Mouse (Mus musculus): ENCODE data around the gene Eif4e. TPM values are rescaled to one million over a fixed set of nuclear protein-coding genes. Genes with fewer than 3 reads are reported as not detected.
A peak's percentile ranks its signal among the peaks of the same experiment; 100 is the strongest.

Eif4e gene
- polyA plus RNA-seq, 1 experiment from 2014 or later = 206 TPM

DNA sequence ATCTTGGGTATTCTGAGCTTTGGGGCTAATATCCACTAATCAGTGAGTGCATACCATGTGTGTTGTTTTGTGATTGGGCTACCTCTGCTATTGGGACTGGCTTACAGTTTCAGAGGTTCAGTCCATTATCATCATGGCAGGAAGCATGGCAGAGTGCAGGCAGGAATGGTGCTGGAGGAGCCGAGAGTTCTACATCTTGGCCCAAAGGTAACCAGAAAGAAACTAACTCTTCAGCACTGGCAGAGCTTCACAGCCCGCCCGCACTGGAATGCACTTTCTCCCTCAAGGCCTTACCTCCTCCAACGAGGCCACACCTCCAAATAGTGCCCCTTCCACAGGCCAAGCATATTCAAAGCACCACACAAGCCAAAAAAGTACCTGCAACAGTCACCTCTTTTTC is 27.2 kb upstream of the Eif4e start:
- no peak overlapping the region for H3K4me3 ChIP-seq (replicated peaks)
- DNase-seq (no peak), ATAC-seq (ENCODE audit: low read depth) (no peak)
- H3K27ac ChIP-seq = no peak overlapping the region
- no peaks in the 10 kb centered on the region for H3K27me3 ChIP-seq
- H3K4me2 ChIP-seq = no peak overlapping the region
- no peaks in the 10 kb centered on the region for H3K36me3 ChIP-seq
- H3K4me1 ChIP-seq (replicated peaks) = peaks cover 21% of the 10 kb centered on the region
- no peaks in the 10 kb centered on the region for H3K9me3 ChIP-seq (replicated peaks)
- no peak overlapping the region for H3K9ac ChIP-seq
- WGBS (ENCODE audit: insufficient replicate concordance) = 63% methylated on average over 4 of the region's 4 CpGs

DNA sequence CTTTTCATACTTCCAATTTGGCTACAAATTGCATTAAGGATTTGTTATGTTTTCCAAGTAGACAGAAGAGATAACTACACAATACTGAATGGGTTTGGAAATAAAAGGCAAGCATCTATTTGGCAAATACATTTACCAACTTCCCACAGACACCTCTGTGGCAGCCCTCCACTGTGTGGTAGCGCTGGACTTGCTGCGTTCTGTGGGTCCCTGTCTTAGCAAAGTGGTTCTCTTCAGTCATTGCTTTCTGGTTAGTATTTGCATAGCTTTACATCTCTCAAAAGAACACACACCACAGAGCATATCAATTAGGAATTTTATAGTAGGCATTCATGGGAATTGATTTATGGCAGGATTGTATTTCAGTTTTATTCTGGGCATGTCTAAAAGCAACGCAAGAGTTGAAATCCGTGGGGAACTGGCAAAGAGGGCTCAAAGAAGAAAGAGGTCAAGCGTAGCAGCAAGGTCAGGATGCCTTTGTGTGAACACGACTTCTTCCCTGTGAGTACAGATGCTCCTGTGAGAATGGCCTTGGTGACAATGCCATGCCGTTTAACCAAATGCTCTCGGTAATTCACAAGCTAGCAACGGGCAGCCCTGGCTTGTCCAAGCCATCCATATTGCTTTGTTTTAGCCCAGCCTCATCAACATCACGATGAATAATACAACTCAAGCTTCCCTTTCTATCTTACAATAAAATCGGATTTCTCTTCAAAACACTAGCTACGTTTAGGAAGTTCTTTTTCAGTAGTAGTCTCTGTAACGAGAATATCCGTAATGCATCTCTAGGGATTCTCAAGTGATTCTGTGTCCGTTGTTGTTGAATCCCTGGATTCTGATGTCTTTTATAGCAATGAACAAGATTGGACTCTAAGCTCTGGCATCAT is 25.9 kb upstream of the Eif4e start:
- 75% methylated on average over 15 of the region's 15 CpGs for WGBS (ENCODE audit: insufficient replicate concordance)
- Histone ChIP-seq H3K36me3 (no peaks in the 10 kb centered on the region), H3K4me1 (replicated peaks) (peaks cover 12% of the 10 kb centered on the region), H3K9ac (no peak overlapping the region), H3K27ac (no peak overlapping the region), H3K9me3 (replicated peaks) (no peaks in the 10 kb centered on the region), H3K4me3 (replicated peaks) (no peak overlapping the region), H3K27me3 (no peaks in the 10 kb centered on the region), H3K4me2 (no peak overlapping the region)
- no peak for ATAC-seq (ENCODE audit: low read depth)
- DNase-seq = no peak

DNA sequence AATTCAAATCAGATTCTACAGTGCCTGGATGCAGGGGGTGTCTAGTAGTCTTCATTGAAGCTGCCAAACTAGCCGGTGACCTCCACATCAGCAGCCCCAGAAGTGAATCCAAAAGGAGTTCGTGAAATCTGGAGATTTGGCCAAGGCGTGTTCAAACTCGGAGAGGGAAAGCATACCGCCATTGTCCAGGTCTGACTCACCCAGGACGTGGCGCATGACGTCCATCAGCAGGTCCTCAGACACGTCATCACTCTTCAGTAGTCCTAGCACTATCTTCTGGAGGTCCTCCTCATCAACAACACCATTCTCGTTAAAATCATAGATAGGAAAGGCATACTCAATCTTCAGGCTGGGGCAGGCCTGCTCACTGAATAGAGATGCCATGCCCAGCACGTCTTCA is 22.2 kb upstream of the Eif4e start:
- H3K27ac ChIP-seq = no peak overlapping the region
- no peak overlapping the region for H3K4me3 ChIP-seq (replicated peaks)
- ATAC-seq (ENCODE audit: low read depth) = no peak
- H3K9ac ChIP-seq = no peak overlapping the region
- no peaks in the 10 kb centered on the region for H3K4me1 ChIP-seq (replicated peaks)
- H3K4me2 ChIP-seq = no peak overlapping the region
- no peaks in the 10 kb centered on the region for H3K36me3 ChIP-seq
- no peak for DNase-seq
- 71% methylated on average over 11 of the region's 11 CpGs for WGBS (ENCODE audit: insufficient replicate concordance)
- H3K9me3 ChIP-seq (replicated peaks) = no peaks in the 10 kb centered on the region
- peaks cover 3% of the 10 kb centered on the region for H3K27me3 ChIP-seq

DNA sequence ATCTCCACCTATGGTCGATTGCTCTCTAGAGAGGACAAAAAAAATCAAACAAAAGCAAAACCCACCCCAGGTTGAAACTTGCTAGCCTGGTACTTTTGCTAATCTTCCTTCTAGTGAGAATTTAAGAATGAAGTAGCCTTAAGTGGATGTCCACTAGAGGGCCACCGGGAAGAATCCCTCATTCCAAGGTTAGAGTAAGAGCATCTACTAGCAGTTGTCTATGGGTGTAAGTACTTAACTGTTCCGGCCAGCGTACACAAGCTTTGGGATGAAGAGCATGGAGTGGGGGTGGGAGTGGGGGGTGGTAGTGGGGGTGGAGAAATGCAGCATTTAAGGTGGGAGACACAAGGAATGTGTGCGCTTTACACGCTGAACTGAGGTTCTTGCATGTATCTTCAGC is 19.2 kb upstream of the Eif4e start:
- no peaks in the 10 kb centered on the region for H3K36me3 ChIP-seq
- DNase-seq = no peak
- no peak overlapping the region for H3K4me3 ChIP-seq (replicated peaks)
- H3K9ac ChIP-seq = no peak overlapping the region
- no peaks in the 10 kb centered on the region for H3K9me3 ChIP-seq (replicated peaks)
- 53% methylated on average over 6 of the region's 6 CpGs for WGBS (ENCODE audit: insufficient replicate concordance)
- no peaks in the 10 kb centered on the region for H3K4me1 ChIP-seq (replicated peaks)
- H3K27me3 ChIP-seq = peaks cover 3% of the 10 kb centered on the region
- no peak for ATAC-seq (ENCODE audit: low read depth)
- no peak overlapping the region for H3K4me2 ChIP-seq
- no peak overlapping the region for H3K27ac ChIP-seq

DNA sequence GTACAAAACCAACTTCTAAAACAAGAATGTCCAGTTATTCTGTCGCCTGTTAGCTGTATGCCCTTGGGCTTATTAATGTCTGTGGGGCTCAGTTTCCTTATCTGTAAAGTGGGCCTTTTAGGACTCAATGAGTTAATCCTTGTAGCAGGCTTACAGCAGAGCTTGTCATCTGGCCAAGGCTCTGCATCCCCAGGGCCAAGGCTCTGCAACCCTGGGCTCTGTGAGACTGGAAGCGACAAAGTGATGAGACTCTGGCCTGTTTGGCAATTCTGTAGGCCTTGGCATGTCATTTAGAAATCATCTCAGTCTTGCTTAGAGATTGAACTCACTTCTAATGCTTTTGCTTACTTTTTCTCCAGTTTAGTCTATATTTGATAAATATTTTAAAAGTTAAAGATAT is 16.4 kb upstream of the Eif4e start:
- H3K4me1 ChIP-seq (replicated peaks) = no peaks in the 10 kb centered on the region
- no peak overlapping the region for H3K4me3 ChIP-seq (replicated peaks)
- no peak overlapping the region for H3K27ac ChIP-seq
- WGBS (ENCODE audit: insufficient replicate concordance) = 76% methylated on average over 2 of the region's 2 CpGs
- no peaks in the 10 kb centered on the region for H3K36me3 ChIP-seq
- no peaks in the 10 kb centered on the region for H3K9me3 ChIP-seq (replicated peaks)
- ATAC-seq (ENCODE audit: low read depth) (no peak), DNase-seq (no peak)
- peaks cover 3% of the 10 kb centered on the region for H3K27me3 ChIP-seq
- H3K9ac ChIP-seq = no peak overlapping the region
- no peak overlapping the region for H3K4me2 ChIP-seq

DNA sequence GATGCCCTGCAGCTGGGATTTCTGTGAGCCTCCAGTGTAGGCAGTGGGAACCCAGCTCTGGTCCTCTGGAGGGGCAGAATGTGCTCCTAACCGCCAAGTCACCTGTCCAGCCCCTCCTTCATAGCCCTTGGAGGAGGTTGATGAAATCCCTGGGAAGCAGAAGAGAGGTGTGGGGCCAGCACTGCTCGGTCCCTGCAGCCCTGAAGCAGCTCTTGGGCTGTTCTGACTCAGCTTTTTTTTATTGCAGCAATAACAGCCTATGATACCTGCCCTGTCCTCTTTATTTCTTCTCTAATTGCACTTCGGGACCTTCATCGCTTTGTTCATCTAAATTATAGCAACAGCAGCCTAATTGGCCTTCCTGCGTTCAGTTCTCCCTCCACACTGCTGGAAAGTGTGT is 15.5 kb upstream of the Eif4e start:
- no peaks in the 10 kb centered on the region for H3K4me1 ChIP-seq (replicated peaks)
- H3K36me3 ChIP-seq = no peaks in the 10 kb centered on the region
- no peak for DNase-seq
- ATAC-seq (ENCODE audit: low read depth) = no peak
- no peak overlapping the region for H3K9ac ChIP-seq
- peaks cover 2% of the 10 kb centered on the region for H3K27me3 ChIP-seq
- H3K9me3 ChIP-seq (replicated peaks) = no peaks in the 10 kb centered on the region
- H3K4me3 ChIP-seq (replicated peaks) = no peak overlapping the region
- 66% methylated on average over 5 of the region's 5 CpGs for WGBS (ENCODE audit: insufficient replicate concordance)
- H3K27ac ChIP-seq = no peak overlapping the region
- H3K4me2 ChIP-seq = no peak overlapping the region

DNA sequence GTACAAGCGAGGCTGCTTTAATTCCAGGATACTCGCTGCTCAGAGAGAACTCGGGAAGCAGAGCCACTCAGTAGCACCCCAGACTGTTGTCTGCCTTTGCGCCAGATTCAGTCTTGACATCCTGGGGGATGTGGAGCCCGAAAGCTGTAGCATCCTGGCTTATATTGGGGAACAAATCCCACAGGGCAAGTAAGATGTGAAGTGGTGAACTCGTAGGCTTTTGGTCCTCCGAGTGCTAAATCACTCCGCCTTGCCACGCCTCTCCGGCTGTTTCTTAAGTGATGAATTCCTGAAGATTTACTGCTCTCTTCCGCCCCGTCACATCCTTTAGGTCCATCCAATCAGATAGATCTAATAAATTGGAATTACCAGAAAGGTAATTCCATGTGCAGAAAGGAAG is 12.7 kb upstream of the Eif4e start:
- 76% methylated on average over 12 of the region's 12 CpGs for WGBS (ENCODE audit: insufficient replicate concordance)

DNA sequence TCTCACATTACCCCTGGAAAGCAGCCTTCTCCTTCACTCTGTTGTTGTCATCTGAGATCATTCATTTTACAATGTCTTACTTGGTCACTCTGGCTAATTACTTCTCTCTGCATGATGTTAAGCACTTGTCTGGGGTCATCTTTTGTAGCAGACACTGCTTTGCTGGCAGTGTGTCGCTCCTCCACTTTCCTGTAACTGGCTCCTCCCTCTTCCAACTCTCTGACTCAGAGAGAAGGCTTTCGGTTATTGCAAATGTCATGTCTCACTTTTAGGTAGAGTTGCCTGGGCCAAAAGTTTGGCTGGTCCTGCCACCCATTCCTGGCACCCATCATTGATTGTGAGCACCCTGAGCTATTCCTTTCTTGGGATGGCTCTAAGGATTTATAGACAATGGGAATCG is 11.2 kb upstream of the Eif4e start:
- no peaks in the 10 kb centered on the region for H3K36me3 ChIP-seq
- no peak overlapping the region for H3K27ac ChIP-seq
- DNase-seq = no peak
- H3K4me2 ChIP-seq = no peak overlapping the region
- H3K4me3 ChIP-seq (replicated peaks) = no peak overlapping the region
- no peak for ATAC-seq (ENCODE audit: low read depth)
- WGBS (ENCODE audit: insufficient replicate concordance) = 62% methylated on average over 3 of the region's 3 CpGs
- no peaks in the 10 kb centered on the region for H3K27me3 ChIP-seq
- no peaks in the 10 kb centered on the region for H3K4me1 ChIP-seq (replicated peaks)
- no peak overlapping the region for H3K9ac ChIP-seq
- no peaks in the 10 kb centered on the region for H3K9me3 ChIP-seq (replicated peaks)

More for the DNA sequence above, 12.7 kb upstream of the Eif4e start:
- H3K27ac ChIP-seq = no peak overlapping the region
- ATAC-seq (ENCODE audit: low read depth) = no peak
- H3K36me3 ChIP-seq = no peaks in the 10 kb centered on the region
- DNase-seq = no peak
- no peaks in the 10 kb centered on the region for H3K27me3 ChIP-seq
- H3K4me3 ChIP-seq (replicated peaks) = no peak overlapping the region
- H3K4me1 ChIP-seq (replicated peaks) = no peaks in the 10 kb centered on the region
- H3K4me2 ChIP-seq = no peak overlapping the region
- no peaks in the 10 kb centered on the region for H3K9me3 ChIP-seq (replicated peaks)
- no peak overlapping the region for H3K9ac ChIP-seq

DNA sequence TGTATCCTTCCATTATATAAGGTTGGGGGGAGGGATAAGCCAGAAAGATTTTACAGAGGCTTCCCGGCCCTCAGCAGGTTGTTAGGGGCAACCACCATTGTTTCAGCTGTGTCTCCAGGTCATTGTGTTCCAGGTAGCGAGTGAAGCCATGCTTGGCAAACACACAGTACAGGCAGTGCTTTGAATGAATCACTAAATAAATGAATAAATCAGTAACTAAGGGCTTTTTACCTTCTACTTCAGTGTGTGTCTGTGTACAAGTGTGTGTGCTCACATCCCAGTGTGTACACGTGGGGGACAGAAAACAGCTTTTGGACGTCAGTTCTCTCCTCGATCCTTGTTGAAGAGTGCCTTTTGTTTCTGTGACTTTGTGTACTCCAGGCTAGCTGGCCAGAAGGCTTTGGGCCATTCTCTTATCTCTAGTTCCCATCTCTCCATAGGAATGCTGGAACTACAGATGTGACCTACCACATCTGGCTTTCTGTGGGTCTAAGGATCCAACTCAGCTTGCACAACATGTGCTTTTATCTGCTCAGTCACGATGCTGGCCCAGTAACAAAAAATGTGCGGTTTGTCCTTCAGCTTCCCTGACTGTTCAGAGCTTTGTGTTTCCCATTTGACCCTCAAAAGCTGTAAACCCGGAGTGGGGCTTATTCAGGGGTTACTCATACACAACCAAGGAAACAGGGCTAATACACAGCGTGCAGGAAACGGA is 10.2 kb upstream of the Eif4e start:
- no peak overlapping the region for H3K4me2 ChIP-seq
- no peaks in the 10 kb centered on the region for H3K27me3 ChIP-seq
- DNase-seq (no peak), ATAC-seq (ENCODE audit: low read depth) (no peak)
- H3K4me1 ChIP-seq (replicated peaks) = no peaks in the 10 kb centered on the region
- no peaks in the 10 kb centered on the region for H3K9me3 ChIP-seq (replicated peaks)
- no peak overlapping the region for H3K9ac ChIP-seq
- no peak overlapping the region for H3K27ac ChIP-seq
- H3K36me3 ChIP-seq = no peaks in the 10 kb centered on the region
- H3K4me3 ChIP-seq (replicated peaks) = no peak overlapping the region
- 57% methylated on average over 10 of the region's 10 CpGs for WGBS (ENCODE audit: insufficient replicate concordance)

DNA sequence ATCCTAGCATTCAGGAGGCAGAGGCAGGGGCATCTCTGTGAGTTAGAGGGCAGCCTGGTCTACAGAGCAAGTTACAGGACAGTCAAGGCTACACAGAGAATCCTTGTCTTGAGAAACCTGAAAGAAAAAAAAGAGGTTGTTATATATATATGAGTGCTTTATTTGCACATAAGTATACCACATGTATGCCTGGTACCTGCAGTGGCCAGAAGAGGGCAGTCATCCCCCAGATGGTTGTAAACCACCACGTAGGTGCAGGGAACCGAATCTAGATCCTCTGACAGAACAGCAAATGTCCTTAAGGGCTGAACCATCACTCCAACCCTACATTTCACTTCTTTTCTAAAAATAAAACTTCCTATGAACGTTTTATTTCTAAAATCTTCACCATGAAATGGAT is 8.1 kb upstream of the Eif4e start:
- Histone ChIP-seq H3K27ac (no peak overlapping the region), H3K9me3 (replicated peaks) (no peaks in the 10 kb centered on the region), H3K36me3 (no peaks in the 10 kb centered on the region), H3K4me3 (replicated peaks) (no peak overlapping the region), H3K4me2 (no peak overlapping the region), H3K27me3 (no peaks in the 10 kb centered on the region), H3K9ac (no peak overlapping the region), H3K4me1 (replicated peaks) (no peaks in the 10 kb centered on the region)
- peak; percentile 33 for DNase-seq
- WGBS (ENCODE audit: insufficient replicate concordance) = 53% methylated on average over 3 of the region's 3 CpGs
- ATAC-seq (ENCODE audit: low read depth) = peak; percentile 34; the same call in 1 of the 2 replicates

DNA sequence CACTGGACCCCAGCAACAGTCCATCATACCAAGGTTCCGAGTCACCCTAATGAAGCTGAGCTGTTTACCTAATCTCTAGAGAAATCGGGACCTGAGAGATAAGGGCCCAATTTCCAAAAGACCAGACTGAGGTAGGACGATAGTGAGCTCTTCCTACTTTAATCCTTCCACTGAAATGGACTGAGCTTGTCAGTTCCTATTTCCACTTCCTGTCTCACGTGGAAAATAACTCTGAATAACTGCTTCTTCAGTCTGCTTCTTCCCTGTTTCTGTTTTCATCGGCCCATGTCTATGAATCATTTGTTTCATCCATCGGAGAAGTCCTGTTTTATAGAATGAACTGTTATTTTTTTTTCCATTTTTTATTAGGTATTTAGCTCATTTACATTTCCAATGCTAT is 6.8 kb upstream of the Eif4e start:
- Histone ChIP-seq H3K9ac (no peak overlapping the region), H3K27me3 (no peaks in the 10 kb centered on the region), H3K9me3 (replicated peaks) (no peaks in the 10 kb centered on the region), H3K36me3 (no peaks in the 10 kb centered on the region), H3K4me3 (replicated peaks) (no peak overlapping the region), H3K4me2 (no peak overlapping the region), H3K27ac (no peak overlapping the region), H3K4me1 (replicated peaks) (no peaks in the 10 kb centered on the region)
- ATAC-seq (ENCODE audit: low read depth) (no peak), DNase-seq (no peak)
- 57% methylated on average over 6 of the region's 6 CpGs for WGBS (ENCODE audit: insufficient replicate concordance)

DNA sequence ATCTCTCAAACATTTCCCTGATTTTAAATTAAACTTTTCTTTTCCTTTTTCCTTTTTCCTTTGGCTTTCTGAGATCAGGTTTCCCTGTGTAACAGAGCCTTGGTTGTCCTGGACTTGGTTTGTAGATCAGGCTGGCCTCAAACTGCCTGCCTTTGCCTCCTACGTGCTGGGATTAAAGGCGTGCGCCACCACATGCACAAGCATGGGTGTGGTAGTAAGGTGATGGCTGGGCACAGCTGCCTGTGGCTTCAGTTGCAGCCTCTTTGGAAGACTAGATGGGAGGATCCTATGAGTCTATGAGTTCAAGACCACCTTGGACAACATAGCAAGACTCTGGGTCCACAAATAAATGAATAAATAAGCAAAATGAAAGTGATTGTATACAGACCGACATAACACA is 2.0 kb upstream of the Eif4e start:
- Histone ChIP-seq H3K36me3 (no peaks in the 10 kb centered on the region), H3K27me3 (no peaks in the 10 kb centered on the region), H3K9me3 (replicated peaks) (no peaks in the 10 kb centered on the region), H3K27ac (no peak overlapping the region), H3K9ac (no peak overlapping the region), H3K4me3 (replicated peaks) (no peak overlapping the region), H3K4me2 (no peak overlapping the region), H3K4me1 (replicated peaks) (peaks cover 18% of the 10 kb centered on the region)
- no peak for ATAC-seq (ENCODE audit: low read depth)
- no peak for DNase-seq
- WGBS (ENCODE audit: insufficient replicate concordance) = 83% methylated on average over 4 of the region's 4 CpGs
